Mouse (Mus musculus) liver, embryonic 14.5 days (tissue): Measurements from ENCODE around the gene Sema3d. TPM values are rescaled to one million over a fixed set of nuclear protein-coding genes. Genes with fewer than 3 reads are reported as not detected.

Source experiments
- ATAC-seq: fragments of 200-750 bp; cut with Nextera tagmentation; 2 replicates; pipeline ENCODE4 v1.8.0; 2017; ENCODE audit warnings: moderate number of reproducible peaks, mild to moderate bottlenecking, moderate library complexity; ENCODE audit not compliant: insufficient read depth
- DNase-seq, 3 experiments: peaks; one replicate each; pipeline ENCODE4 v3.0.0-alpha.2; 2012 to 2013; ENCODE audit warnings: low read depth in 3 of 3, low spot score in 3 of 3
- H3K27ac ChIP-seq: fragments of 300-500 bp; sonication (generic); 2 replicates; pipeline ENCODE4 v1.5.1; 2014; ENCODE audit warnings: moderate library complexity, mild to moderate bottlenecking, control low read depth, inconsistent platforms
- H3K27me3 ChIP-seq: fragments of 300-500 bp; sonication (generic); 2 replicates; pipeline ENCODE4 v1.6.1; 2014; ENCODE audit warnings: mild to moderate bottlenecking, low read length, moderate library complexity; ENCODE audit not compliant: control insufficient read depth, insufficient read depth
- H3K36me3 ChIP-seq: fragments of 300-500 bp; sonication (generic); replicated peaks from 2 replicates; pipeline ENCODE4 v1.6.1; 2014; ENCODE audit warnings: low read depth; ENCODE audit not compliant: control insufficient read depth, insufficient read depth
- H3K4me1 ChIP-seq, 2 experiments: fragments of 200-500 bp in 1 of 2; fragments of 300-500 bp in 1 of 2; sonication (generic) in 1 of 2; replicated peaks; 2 replicates each; pipeline ENCODE4 v1.6.1; 2012 to 2014; ENCODE audit warnings: antibody characterized with exemption in 1 of 2, inconsistent platforms in 1 of 2, low read length in 1 of 2; ENCODE audit not compliant: control insufficient read depth in 2 of 2, insufficient read depth in 2 of 2
- H3K4me2 ChIP-seq: fragments of 300-500 bp; sonication (generic); 2 replicates; pipeline ENCODE4 v1.6.1; 2014; ENCODE audit warnings: low read depth, mild to moderate bottlenecking, control low read depth, moderate library complexity
- H3K4me3 ChIP-seq, 2 experiments: fragments of 200-500 bp in 1 of 2; fragments of 300-500 bp in 1 of 2; sonication (generic) in 1 of 2; 2 replicates each; pipeline ENCODE4 v1.5.1; 2012 to 2014; ENCODE audit warnings: low read depth in 2 of 2, low read length in 2 of 2, mild to moderate bottlenecking in 2 of 2, control low read depth in 1 of 2, inconsistent platforms in 1 of 2, moderate library complexity in 1 of 2; ENCODE audit not compliant: insufficient read depth in 1 of 2
- H3K9ac ChIP-seq: fragments of 300-500 bp; sonication (generic); replicated peaks from 2 replicates; pipeline ENCODE4 v1.6.1; 2014; ENCODE audit warnings: mild to moderate bottlenecking, control low read depth, moderate library complexity
- H3K9me3 ChIP-seq: fragments of 300-500 bp; sonication (generic); 2 replicates; pipeline ENCODE4 v1.6.1; 2016; ENCODE audit warnings: low read length, mixed read lengths; ENCODE audit not compliant: control insufficient read depth
- CTCF ChIP-seq: IDR thresholded peaks from 2 replicates; pipeline ENCODE4 v1.5.1; 2016; ENCODE audit warnings: antibody characterized with exemption, low read depth, control low read depth
- EP300 ChIP-seq: IDR thresholded peaks from 2 replicates; pipeline ENCODE4 v1.6.1; 2016; ENCODE audit warnings: antibody characterized with exemption, low read depth
- WGBS: fragments of 180-500 bp; shearing (Covaris S2); extraction: QIAGEN DNeasy Blood & Tissue Kit; methylation state at CpG from one replicate; pipeline ENCODE4 v1.1.7; 2014; ENCODE audit not compliant: insufficient replicate concordance; 5-methylcytosine and 5-hydroxymethylcytosine counted together
- polyA plus RNA-seq, 2 experiments: library from polyadenylated mRNA; depleted of rRNA in 1 of 2; stranded (reverse) in 1 of 2; unstranded in 1 of 2; fragments of >200 nt; fragmentation: Nextera tagmentation in 1 of 2; extraction: Ambion mirVana in 1 of 2; gene quantifications; 2 replicates each; pipeline versions ENCODE4 v1.2.1 to v1.2.3; 2012 to 2014

Gene Sema3d
- polyA plus RNA-seq, 2 experiments, result 0.38 to 0.65 TPM

DNA sequence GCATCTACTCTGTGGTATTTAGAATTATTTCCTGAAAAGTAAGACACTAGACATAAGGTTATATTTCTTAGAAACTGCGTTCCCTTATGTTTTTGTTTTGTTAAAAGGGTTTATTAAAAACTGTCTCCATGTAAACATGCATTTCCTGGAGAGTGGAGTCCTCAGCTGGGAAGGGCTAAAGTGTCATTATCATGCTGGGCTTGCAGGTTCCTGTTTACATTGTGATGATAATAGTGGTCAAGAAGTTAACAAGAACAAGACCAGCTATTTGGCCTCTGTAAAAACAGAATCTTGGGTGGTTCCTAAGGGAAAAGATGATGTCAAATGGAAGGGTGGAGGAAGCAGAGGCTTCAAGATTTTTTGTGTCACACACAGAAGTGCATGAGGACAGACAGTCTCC is 183.4 kb downstream of the Sema3d start:
- no peak for ATAC-seq
- no peak for DNase-seq
- Histone ChIP-seq H3K4me2 (no peak overlapping the region), H3K4me1 (no peaks in the 10 kb centered on the region), H3K4me3 (no peak overlapping the region), H3K36me3 (no peaks in the 10 kb centered on the region), H3K9me3 (no peaks in the 10 kb centered on the region), H3K9ac (no peak overlapping the region), H3K27me3 (no peaks in the 10 kb centered on the region), H3K27ac (no peak overlapping the region)
- 24% methylated on average over 1 of the region's 1 CpGs for WGBS
- TF ChIP-seq EP300 (no peak), CTCF (no peak)

DNA sequence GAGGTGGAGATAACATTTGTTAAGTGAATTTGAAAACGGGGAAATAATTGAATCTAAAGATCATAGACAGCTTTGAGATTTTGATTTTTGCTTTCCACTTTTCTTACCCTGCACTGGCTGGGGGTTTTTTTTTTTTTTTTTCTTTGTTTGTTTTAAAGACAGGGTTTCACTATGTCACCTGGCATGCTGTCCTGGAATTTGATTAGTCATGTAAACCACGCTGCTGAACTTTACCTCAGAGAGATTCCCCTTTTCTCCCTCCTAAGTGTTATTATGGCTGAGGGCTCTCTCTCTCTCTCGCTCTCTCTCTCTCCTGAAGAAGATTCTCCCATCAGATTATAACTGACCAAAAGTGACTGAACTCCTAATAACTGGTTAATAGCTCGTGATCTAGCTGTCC is 191.4 kb downstream of the Sema3d start:
- 38% methylated on average over 4 of the region's 4 CpGs for WGBS

DNA sequence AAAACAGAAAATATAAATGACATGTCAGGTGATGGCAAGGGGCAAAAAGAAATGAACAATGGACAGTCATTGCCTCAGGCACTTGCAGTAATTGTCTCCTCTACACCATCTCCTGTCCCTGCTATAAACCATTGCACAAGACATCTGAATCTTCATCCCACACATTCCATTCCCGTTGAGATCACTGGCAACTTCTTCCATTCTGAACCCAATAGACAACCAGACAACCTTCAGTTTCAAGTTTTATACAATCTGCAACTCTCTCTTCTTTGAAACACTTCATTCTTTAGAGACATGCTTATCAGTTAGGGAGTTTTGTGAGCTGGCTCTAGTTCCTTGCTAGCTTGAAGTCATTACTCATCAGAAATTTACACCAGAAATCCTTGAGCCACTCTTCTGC is 192.1 kb downstream of the Sema3d start:
- H3K36me3 ChIP-seq, result no peaks in the 10 kb centered on the region
- DNase-seq (no peak), ATAC-seq (no peak)
- no peaks in the 10 kb centered on the region for H3K27me3 ChIP-seq
- H3K4me3 ChIP-seq, result no peak overlapping the region
- H3K4me1 ChIP-seq, result no peaks in the 10 kb centered on the region
- no peaks in the 10 kb centered on the region for H3K9me3 ChIP-seq
- 44% methylated on average over 1 of the region's 1 CpGs for WGBS
- H3K27ac ChIP-seq, result no peak overlapping the region
- TF ChIP-seq EP300 (no peak), CTCF (no peak)
- H3K4me2 ChIP-seq, result no peak overlapping the region
- H3K9ac ChIP-seq, result no peak overlapping the region

More for the DNA sequence above, 191.4 kb downstream of the Sema3d start:
- Histone ChIP-seq H3K36me3 (no peaks in the 10 kb centered on the region), H3K27ac (no peak overlapping the region), H3K4me2 (no peak overlapping the region), H3K4me3 (no peak overlapping the region), H3K9ac (no peak overlapping the region), H3K4me1 (no peaks in the 10 kb centered on the region), H3K9me3 (no peaks in the 10 kb centered on the region), H3K27me3 (no peaks in the 10 kb centered on the region)
- ATAC-seq (no peak), DNase-seq (no peak)
- TF ChIP-seq EP300 (no peak), CTCF (no peak)

GRCm38 (mm10) chr5:12579752-12580151 is 196.6 kb downstream of the Sema3d start:
- Histone ChIP-seq H3K36me3 (no peaks in the 10 kb centered on the region), H3K27ac (no peak overlapping the region), H3K27me3 (no peaks in the 10 kb centered on the region), H3K9me3 (no peaks in the 10 kb centered on the region), H3K4me2 (no peak overlapping the region), H3K4me3 (no peak overlapping the region), H3K4me1 (no peaks in the 10 kb centered on the region), H3K9ac (no peak overlapping the region)
- DNase-seq, result no peak
- 25% methylated on average over 4 of the region's 4 CpGs for WGBS
- ATAC-seq, result no peak
- TF ChIP-seq EP300 (no peak), CTCF (no peak)

GRCm38 (mm10) chr5:12582540-12582939 is 199.4 kb downstream of the Sema3d start:
- Histone ChIP-seq H3K9ac (no peak overlapping the region), H3K4me3 (no peak overlapping the region), H3K27me3 (no peaks in the 10 kb centered on the region), H3K4me2 (no peak overlapping the region), H3K36me3 (no peaks in the 10 kb centered on the region), H3K9me3 (no peaks in the 10 kb centered on the region), H3K27ac (no peak overlapping the region), H3K4me1 (no peaks in the 10 kb centered on the region)
- DNase-seq (no peak), ATAC-seq (no peak)
- WGBS, result 34% methylated on average over 1 of the region's 1 CpGs
- TF ChIP-seq CTCF (no peak), EP300 (no peak)
